Mouse (Mus musculus) gastrocnemius, adult 18-20 months (tissue): ENCODE measurements around the gene Scrt2. TPM values are rescaled to one million over a fixed set of nuclear protein-coding genes. Genes with fewer than 3 reads are reported as not detected.
"Not testable (repeated sequence)": the region's sequence is repeated elsewhere in the genome, so short reads cannot be mapped to it uniquely, and the experiment has no call there.

ENCODE experiments used
- DNase-seq: peaks from one replicate; pipeline ENCODE4 v3.0.0; 2021; ENCODE audit warnings: low spot score
- long read RNA-seq, 2 experiments: library from polyadenylated mRNA; stranded (forward); transcript quantifications; one replicate each; pipeline ENCODE4 v2.0.0; 2021
- total RNA-seq, 2 experiments: library from RNA; stranded (reverse); gene quantifications; 2 replicates each; pipeline ENCODE4 v1.2.3; 2021

Scrt2 gene
- not detected for total RNA-seq
- long read RNA-seq, experiment 1: 0 reads
- long read RNA-seq, experiment 2, partial matches to known transcripts: 0 of 1 reads
- long read RNA-seq, experiment 2, other reads (novel, unspliced or antisense): 1 of 1 reads

- no peak for DNase-seq
Measured at GRCm38 (mm10) chr2:152080685-152081541, at the start of gene Scrt2. Gene Scrt2 (plus strand): TSS chr2:152081529.

GRCm38 (mm10) chr2:152040101-152040500 lies 41.2 kb upstream of the Scrt2 start:
- DNase-seq: no peak

GRCm38 (mm10) chr2:152047116-152048002 lies 34.0 kb upstream of the Scrt2 start:
- no peak for DNase-seq

DNA sequence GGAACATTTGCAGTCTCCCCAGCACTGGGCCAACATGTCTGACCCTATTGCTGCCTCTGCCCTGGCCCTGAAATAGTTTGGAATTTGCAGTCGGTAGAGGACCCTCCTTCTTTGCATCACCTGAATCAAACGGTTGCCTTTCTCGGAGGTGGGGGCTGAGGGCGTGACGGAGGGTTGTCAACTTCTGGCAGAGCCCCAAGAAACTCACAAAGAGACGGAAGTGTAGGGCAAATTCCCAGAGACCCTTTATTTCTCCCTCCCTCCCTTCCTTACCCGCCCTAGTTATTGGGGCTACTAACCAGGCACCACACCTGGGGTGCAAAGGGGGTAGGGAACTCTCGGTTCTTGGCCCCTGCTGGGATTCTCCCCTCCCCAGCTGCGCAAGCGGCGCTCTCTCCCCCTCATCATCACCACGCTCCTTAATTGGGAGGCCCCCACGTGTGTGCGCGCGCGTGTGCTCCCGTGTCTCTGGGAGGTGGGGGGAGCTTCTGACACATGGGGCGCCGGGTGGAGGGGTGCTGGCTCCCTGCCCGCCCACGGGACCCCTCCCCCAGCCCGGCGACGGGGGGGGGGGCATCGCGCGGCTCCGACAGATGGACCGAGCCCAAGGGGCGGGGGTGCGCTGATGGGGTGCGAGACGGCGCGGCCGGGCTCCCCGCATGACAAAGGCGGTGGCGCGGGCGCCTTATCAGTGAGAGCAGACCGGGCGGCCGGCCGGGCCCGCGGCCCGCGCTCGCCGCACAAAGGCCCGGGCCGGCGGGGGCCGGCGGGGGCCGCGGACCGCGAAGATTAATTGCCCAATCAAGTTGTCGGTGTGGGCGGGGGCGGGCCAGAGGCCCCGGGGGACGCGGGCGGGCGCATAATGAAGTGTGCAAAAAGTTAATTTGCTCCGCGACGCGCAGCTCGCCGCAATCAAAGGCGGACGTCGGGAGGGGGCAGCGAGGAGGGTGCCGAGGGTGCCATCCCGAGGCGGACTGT lies 33.0 kb upstream of the Scrt2 start:
- DNase-seq: no peak

- DNase-seq: no peak
Measured at GRCm38 (mm10) chr2:152048981-152049441, 32.3 kb upstream of the Scrt2 start.

DNA sequence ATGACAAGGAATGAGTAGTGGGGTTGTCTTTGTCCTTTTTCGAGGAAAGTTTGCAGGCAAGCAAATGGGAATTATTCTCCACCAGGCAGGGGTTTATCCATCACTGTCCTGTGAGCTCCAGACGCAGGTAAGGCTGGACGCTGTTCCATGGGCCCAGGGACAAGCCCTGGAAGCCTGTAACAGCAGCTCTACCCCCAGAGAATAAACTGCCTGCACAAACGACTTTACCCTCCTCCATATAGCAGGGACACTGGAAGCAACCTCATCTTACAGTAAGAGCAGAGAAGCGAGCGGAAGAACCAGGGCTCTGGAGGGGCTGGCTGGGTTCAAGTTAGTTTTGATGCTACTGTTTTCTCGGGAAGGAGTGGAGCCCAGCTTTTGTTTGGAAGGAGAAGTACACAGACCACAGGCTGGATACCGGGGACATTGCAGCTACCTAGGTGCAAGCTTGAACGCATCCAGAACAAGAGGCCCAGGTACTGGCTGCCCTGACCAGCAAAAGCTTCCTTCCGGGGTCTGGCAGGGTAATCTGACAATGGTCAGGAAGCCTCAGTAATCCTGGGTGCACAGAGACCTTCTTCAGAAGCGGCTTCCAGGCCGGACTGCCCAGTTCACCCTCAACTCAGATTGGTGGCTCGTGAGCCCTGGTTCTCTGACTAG lies 31.6 kb upstream of the Scrt2 start:
- no peak for DNase-seq

GRCm38 (mm10) chr2:152050316-152050715 lies 31.0 kb upstream of the Scrt2 start:
- DNase-seq: no peak

GRCm38 (mm10) chr2:152051985-152052384 lies 29.3 kb upstream of the Scrt2 start:
- no peak for DNase-seq

- DNase-seq: no peak
Measured at GRCm38 (mm10) chr2:152055406-152055805, 25.9 kb upstream of the Scrt2 start.

GRCm38 (mm10) chr2:152056368-152057251 lies 24.7 kb upstream of the Scrt2 start:
- no peak for DNase-seq

DNA sequence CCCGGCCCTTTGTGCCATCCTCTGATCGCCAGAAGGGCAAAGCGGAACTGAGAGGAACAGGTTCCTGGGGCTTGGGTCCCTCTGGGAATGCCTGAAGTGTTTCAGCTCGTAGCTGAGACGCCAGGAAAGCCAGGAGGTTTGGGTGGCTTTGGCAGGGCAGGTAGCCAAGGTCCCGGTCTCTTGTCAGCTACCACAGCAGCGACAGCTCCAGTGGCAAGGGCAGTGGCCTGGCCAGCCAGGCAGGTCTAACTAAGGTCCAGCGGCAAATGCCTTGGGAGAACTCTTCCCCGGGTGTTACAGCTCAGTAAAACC lies 24.1 kb upstream of the Scrt2 start:
- DNase-seq: no peak

DNA sequence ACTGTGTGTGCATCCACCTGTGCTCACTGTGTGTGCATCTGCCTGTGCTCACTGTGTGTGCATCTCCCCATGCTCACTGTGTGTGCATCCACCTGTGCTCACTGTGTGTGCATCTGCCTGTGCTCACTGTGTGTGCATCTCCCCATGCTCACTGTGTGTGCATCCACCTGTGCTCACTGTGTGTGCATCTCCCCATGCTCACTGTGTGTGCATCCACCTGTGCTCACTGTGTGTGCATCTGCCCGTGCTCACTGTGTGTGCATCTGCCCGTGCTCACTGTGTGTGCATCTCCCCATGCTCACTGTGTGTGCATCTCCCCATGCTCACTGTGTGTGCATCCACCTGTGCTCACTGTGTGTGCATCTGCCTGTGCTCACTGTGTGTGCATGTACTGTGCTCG lies 18.5 kb upstream of the Scrt2 start:
- DNase-seq: not testable (repeated sequence)

GRCm38 (mm10) chr2:152068660-152069433 lies 12.5 kb upstream of the Scrt2 start:
- DNase-seq: no peak

GRCm38 (mm10) chr2:152069434-152069786 lies 11.9 kb upstream of the Scrt2 start:
- DNase-seq: no peak

DNA sequence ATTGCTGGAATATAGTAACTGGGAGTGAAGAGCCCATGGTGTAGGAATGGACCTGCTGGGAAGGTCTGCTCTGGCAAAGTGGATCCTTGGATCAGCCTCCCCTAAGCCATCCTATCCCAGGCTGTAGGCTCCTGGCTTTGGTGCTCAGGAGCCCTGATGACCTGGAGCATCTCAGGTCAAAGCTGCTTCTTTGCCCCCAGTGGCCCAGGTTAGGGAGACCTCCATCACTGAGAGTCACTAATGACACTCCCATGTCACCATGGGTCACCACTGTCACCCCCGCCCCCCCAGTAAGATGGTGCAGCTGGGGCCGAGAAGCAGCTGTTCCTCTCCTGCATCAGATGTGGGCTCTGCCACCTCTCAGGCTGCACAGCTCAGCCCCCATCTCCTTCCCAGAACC lies 11.4 kb upstream of the Scrt2 start:
- no peak for DNase-seq

DNA sequence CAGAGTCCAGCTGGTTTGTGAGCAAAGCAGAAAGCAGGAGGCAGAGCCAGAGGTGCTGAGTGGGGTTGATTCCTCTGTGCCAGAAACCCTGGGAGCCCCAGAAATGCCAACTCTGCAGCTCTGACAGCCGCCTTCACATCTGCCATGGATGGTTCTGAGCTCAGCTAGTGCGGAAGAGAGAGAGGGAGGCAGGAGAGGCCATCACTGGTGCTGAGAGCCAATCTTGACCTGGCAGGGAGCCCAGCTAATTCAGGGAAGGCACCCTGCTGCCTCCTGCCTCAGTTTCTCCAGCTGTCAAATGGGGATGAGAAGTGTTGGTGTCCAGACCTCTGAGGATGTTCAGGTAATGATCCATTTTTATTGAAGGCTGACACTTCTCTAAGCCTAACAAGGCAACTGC lies 6.8 kb upstream of the Scrt2 start:
- no peak for DNase-seq

GRCm38 (mm10) chr2:152075294-152075889 lies 5.9 kb upstream of the Scrt2 start:
- no peak for DNase-seq

DNA sequence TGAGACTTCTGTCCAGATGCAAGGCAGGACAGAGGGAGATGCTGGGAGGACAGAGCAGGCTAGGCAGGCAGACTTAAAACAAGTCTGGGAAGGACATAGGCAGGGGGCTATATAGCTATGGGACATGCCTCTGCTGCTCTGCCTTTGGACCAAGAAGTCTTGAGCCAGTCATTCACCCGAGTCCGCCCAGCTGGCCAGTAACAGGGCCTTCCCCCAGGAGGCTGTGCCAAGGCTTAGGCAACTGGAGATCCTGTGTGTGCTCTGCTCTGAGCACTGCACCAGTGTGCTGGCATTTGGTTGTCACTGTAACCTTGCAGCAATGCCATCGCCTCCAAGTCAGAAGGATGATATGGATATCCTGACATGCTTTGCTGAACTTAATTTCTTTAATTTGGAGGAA lies 4.0 kb upstream of the Scrt2 start:
- DNase-seq: no peak
